Mouse (Mus musculus) lung, embryonic 16.5 days (tissue): ENCODE results near the gene Tbx4. TPM values are rescaled to one million over a fixed set of nuclear protein-coding genes. Genes with fewer than 3 reads are reported as not detected.

ENCODE experiments used
- ATAC-seq: fragments of 200-750 bp; cut with Nextera tagmentation; 2 replicates; pipeline ENCODE4 v1.8.0; 2017; ENCODE audit warnings: low read depth, mild to moderate bottlenecking, moderate library complexity
- H3K27ac ChIP-seq: fragments of 300-500 bp; sonication (generic); 2 replicates; pipeline ENCODE4 v1.5.1; 2014; ENCODE audit warnings: mild to moderate bottlenecking, control low read depth, low read length
- H3K27me3 ChIP-seq: fragments of 300-500 bp; sonication (generic); 2 replicates; pipeline ENCODE4 v1.6.1; 2014; ENCODE audit warnings: low read depth, low read length, mixed read lengths; ENCODE audit not compliant: control insufficient read depth, insufficient read depth
- H3K36me3 ChIP-seq: fragments of 300-500 bp; sonication (generic); 2 replicates; pipeline ENCODE4 v1.6.1; 2014; ENCODE audit warnings: low read length; ENCODE audit not compliant: control insufficient read depth, insufficient read depth
- H3K4me1 ChIP-seq: fragments of 300-500 bp; sonication (generic); replicated peaks from 2 replicates; pipeline ENCODE4 v1.6.1; 2014; ENCODE audit warnings: low read length, mixed read lengths; ENCODE audit not compliant: control insufficient read depth, insufficient read depth
- H3K4me2 ChIP-seq: fragments of 300-500 bp; sonication (generic); 2 replicates; pipeline ENCODE4 v1.6.1; 2014; ENCODE audit warnings: low read depth, low read length, control low read depth
- H3K4me3 ChIP-seq: fragments of 300-500 bp; sonication (generic); 2 replicates; pipeline ENCODE4 v1.5.1; 2014; ENCODE audit warnings: mild to moderate bottlenecking, low read length, control low read depth
- H3K9ac ChIP-seq: fragments of 300-500 bp; sonication (generic); 2 replicates; pipeline ENCODE4 v1.6.1; 2014; ENCODE audit warnings: low read length, control low read depth
- H3K9me3 ChIP-seq: fragments of 300-500 bp; sonication (generic); 2 replicates; pipeline ENCODE4 v1.6.1; 2016; ENCODE audit warnings: low read length; ENCODE audit not compliant: control insufficient read depth
- WGBS: fragments of 180-500 bp; shearing (Covaris S2); extraction: QIAGEN DNeasy Blood & Tissue Kit; methylation state at CpG from one replicate; pipeline ENCODE4 v1.1.7; 2014; 5-methylcytosine and 5-hydroxymethylcytosine counted together
- polyA plus RNA-seq: library from polyadenylated mRNA; unstranded; fragments of >200 nt; fragmentation: Nextera tagmentation; extraction: Ambion mirVana; gene quantifications from 2 replicates; pipeline ENCODE4 v1.2.1, GENCODE M21; 2015

The Tbx4 gene
- polyA plus RNA-seq, 1 experiment from 2014 or later: 70.5 TPM

- ATAC-seq: no peak
- H3K36me3 ChIP-seq: no peaks in the 10 kb centered on the region
- H3K27me3 ChIP-seq: no peaks in the 10 kb centered on the region
- 79% methylated on average over 10 of the region's 10 CpGs for WGBS
- H3K9me3 ChIP-seq: no peaks in the 10 kb centered on the region
- H3K4me2 ChIP-seq: no peak overlapping the region
- no peak overlapping the region for H3K9ac ChIP-seq
- H3K27ac ChIP-seq: no peak overlapping the region
- no peaks in the 10 kb centered on the region for H3K4me1 ChIP-seq
- no peak overlapping the region for H3K4me3 ChIP-seq
These were observed 62.5 kb downstream of the Tbx4 start for GRCm38 (mm10) chr11:85948765-85949164.

DNA sequence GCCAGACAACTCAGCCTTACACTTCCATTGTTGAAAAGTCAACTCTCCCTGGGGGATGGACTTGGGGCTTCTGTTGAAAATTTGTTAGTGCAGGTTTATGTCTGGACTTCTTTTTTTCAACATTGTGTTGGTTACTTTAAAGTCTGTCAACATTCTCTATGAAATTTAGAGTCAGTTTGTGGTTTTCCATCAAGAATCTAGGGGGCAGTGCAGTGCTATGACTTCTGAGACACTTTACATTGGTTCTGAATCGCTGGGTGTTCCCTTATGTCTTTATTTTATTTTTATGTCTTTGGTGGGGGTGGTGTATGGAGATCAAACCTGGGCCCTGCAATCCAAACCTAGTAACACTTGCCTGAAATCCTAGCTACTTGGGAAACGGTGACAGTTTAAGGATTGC lies 63.5 kb downstream of the Tbx4 start:
- H3K4me2 ChIP-seq: no peak overlapping the region
- H3K4me1 ChIP-seq: no peaks in the 10 kb centered on the region
- H3K36me3 ChIP-seq: no peaks in the 10 kb centered on the region
- H3K9me3 ChIP-seq: no peaks in the 10 kb centered on the region
- no peak overlapping the region for H3K9ac ChIP-seq
- 77% methylated on average over 2 of the region's 2 CpGs for WGBS
- ATAC-seq: no peak
- no peaks in the 10 kb centered on the region for H3K27me3 ChIP-seq
- no peak overlapping the region for H3K27ac ChIP-seq
- H3K4me3 ChIP-seq: no peak overlapping the region

GRCm38 (mm10) chr11:85952538-85952937 lies 66.3 kb downstream of the Tbx4 start:
- Histone ChIP-seq H3K4me2 (no peak overlapping the region), H3K9ac (no peak overlapping the region), H3K9me3 (no peaks in the 10 kb centered on the region), H3K4me3 (no peak overlapping the region), H3K36me3 (no peaks in the 10 kb centered on the region), H3K4me1 (peaks cover 11% of the 10 kb centered on the region), H3K27me3 (no peaks in the 10 kb centered on the region), H3K27ac (no peak overlapping the region)
- 71% methylated on average over 4 of the region's 4 CpGs for WGBS
- no peak for ATAC-seq

DNA sequence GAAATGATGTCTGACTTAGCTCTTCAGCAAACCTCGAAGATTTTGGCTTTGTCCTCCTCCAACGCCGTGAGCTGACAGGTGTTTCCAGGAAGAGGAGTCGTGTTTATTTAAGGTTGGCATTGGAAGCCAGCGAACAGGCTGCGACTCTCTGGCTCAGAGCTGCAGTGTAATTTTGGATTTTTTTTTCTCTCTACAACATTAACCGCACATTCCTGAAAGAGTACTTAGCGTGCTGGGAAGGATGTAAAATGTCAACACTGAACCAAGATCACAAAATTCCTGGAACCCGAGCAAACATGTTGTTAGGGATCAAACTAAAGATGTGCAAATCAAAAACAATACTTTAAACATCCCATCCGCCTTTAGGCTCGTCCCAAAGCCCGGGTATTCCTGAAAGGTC lies 69.4 kb downstream of the Tbx4 start:
- peak overlapping the region; percentile 11; the same call in 1 of the 2 replicates for H3K4me2 ChIP-seq
- no peak overlapping the region for H3K9ac ChIP-seq
- no peaks in the 10 kb centered on the region for H3K36me3 ChIP-seq
- no peaks in the 10 kb centered on the region for H3K27me3 ChIP-seq
- H3K4me3 ChIP-seq: no peak overlapping the region
- 12% methylated on average over 12 of the region's 12 CpGs for WGBS
- ATAC-seq: no peak
- no peaks in the 10 kb centered on the region for H3K9me3 ChIP-seq
- H3K27ac ChIP-seq: no peak overlapping the region
- peaks cover 13% of the 10 kb centered on the region for H3K4me1 ChIP-seq

- H3K27me3 ChIP-seq: no peaks in the 10 kb centered on the region
- no peak overlapping the region for H3K9ac ChIP-seq
- H3K4me3 ChIP-seq: no peak overlapping the region
- H3K4me2 ChIP-seq: no peak overlapping the region
- 62% methylated on average over 10 of the region's 10 CpGs for WGBS
- H3K36me3 ChIP-seq: no peaks in the 10 kb centered on the region
- no peaks in the 10 kb centered on the region for H3K9me3 ChIP-seq
- no peak overlapping the region for H3K27ac ChIP-seq
- H3K4me1 ChIP-seq: peaks cover 19% of the 10 kb centered on the region
- ATAC-seq: no peak
These were observed 70.2 kb downstream of the Tbx4 start for GRCm38 (mm10) chr11:85956422-85956821.

GRCm38 (mm10) chr11:85956950-85957778 lies 70.9 kb downstream of the Tbx4 start:
- Histone ChIP-seq H3K9ac (no peak overlapping the region), H3K9me3 (no peaks in the 10 kb centered on the region), H3K4me2 (no peak overlapping the region), H3K4me3 (no peak overlapping the region), H3K4me1 (peaks cover 19% of the 10 kb centered on the region), H3K27ac (no peak overlapping the region), H3K36me3 (no peaks in the 10 kb centered on the region), H3K27me3 (no peaks in the 10 kb centered on the region)
- 86% methylated on average over 6 of the region's 6 CpGs for WGBS
- ATAC-seq: no peak

GRCm38 (mm10) chr11:85959837-85960236 lies 73.6 kb downstream of the Tbx4 start:
- no peaks in the 10 kb centered on the region for H3K36me3 ChIP-seq
- H3K27me3 ChIP-seq: no peaks in the 10 kb centered on the region
- H3K4me3 ChIP-seq: no peak overlapping the region
- no peaks in the 10 kb centered on the region for H3K9me3 ChIP-seq
- H3K27ac ChIP-seq: no peak overlapping the region
- H3K4me2 ChIP-seq: no peak overlapping the region
- no peak overlapping the region for H3K9ac ChIP-seq
- no peak for ATAC-seq
- peaks cover 19% of the 10 kb centered on the region for H3K4me1 ChIP-seq
- 76% methylated on average over 5 of the region's 5 CpGs for WGBS

DNA sequence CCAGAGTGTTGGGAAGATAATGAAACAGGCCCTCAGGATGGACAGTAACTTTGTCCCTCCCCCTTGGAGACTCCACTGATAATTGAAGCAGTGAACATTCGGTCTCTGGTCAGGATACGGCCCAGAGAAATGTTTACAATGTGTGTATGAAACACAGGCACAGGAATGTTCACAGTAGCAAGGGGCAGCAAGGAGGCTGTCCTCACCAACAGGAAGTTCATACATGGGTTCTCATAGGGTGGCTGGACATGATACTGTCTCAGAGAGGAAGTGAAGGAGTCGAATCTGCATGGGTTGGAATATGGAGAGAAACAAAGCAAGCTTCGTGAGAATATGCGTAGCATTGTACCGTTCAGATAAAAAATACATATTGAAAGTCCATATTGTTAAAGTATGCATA lies 74.1 kb downstream of the Tbx4 start:
- peak; percentile 36; the same call in 1 of the 2 replicates for ATAC-seq
- H3K27me3 ChIP-seq: no peaks in the 10 kb centered on the region
- no peak overlapping the region for H3K9ac ChIP-seq
- no peaks in the 10 kb centered on the region for H3K36me3 ChIP-seq
- H3K4me1 ChIP-seq: peaks cover 17% of the 10 kb centered on the region
- H3K27ac ChIP-seq: no peak overlapping the region
- no peak overlapping the region for H3K4me2 ChIP-seq
- no peaks in the 10 kb centered on the region for H3K9me3 ChIP-seq
- no peak overlapping the region for H3K4me3 ChIP-seq
- WGBS: 59% methylated on average over 6 of the region's 6 CpGs

DNA sequence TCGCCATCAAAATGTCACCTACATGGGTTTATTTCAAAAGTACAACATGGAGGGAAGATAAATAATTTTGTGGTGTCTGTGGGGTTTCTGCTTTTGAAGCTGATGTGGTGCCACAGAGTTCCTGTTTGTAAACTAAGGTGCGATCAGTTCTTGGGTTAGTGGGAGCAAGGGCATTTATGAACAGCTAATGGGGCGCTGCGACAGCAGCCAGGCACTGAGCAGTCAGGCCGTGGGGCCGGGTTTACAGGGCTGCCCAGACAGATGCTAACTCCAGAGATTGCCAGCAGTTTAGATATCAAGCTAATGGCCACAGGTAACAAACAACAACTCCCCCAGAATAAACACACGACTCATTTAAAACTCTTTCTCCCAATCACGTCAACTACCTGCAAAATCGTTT lies 75.3 kb downstream of the Tbx4 start:
- 51% methylated on average over 9 of the region's 9 CpGs for WGBS
- H3K27me3 ChIP-seq: no peaks in the 10 kb centered on the region
- H3K27ac ChIP-seq: no peak overlapping the region
- H3K4me2 ChIP-seq: no peak overlapping the region
- H3K9ac ChIP-seq: no peak overlapping the region
- no peak overlapping the region for H3K4me3 ChIP-seq
- H3K4me1 ChIP-seq: peaks cover 8% of the 10 kb centered on the region; the same call in 1 of the 2 replicates
- no peaks in the 10 kb centered on the region for H3K9me3 ChIP-seq
- H3K36me3 ChIP-seq: no peaks in the 10 kb centered on the region
- no peak for ATAC-seq
